Mouse (Mus musculus) fibroblast of lung, adult 2 months (primary cell): Measurements from ENCODE around the gene Gm13030.
"Not testable (repeated sequence)": the region's sequence is repeated elsewhere in the genome, so short reads cannot be mapped to it uniquely, and the experiment has no call there.

Source experiments
- DNase-seq: peaks from one replicate; pipeline ENCODE4 v3.0.0-alpha.2; 2011; ENCODE audit warnings: low read depth

The Gm13030 gene

GRCm38 (mm10) chr4:138865991-138866390 is 7.8 kb downstream of the Gm13030 start:
- DNase-seq, result no peak

GRCm38 (mm10) chr4:138865092-138865491 is 8.7 kb downstream of the Gm13030 start:
- no peak for DNase-seq

- no peak for DNase-seq
Measured at GRCm38 (mm10) chr4:138863344-138863998, 10.3 kb downstream of the Gm13030 start, which contains the start of gene Pla2g5. Gene Pla2g5 (minus strand): TSS chr4:138863482.

GRCm38 (mm10) chr4:138859728-138860127 is 14.0 kb downstream of the Gm13030 start:
- no peak for DNase-seq

- no peak for DNase-seq
Measured at GRCm38 (mm10) chr4:138859245-138859644, 14.5 kb downstream of the Gm13030 start.

GRCm38 (mm10) chr4:138858446-138858845 is 15.3 kb downstream of the Gm13030 start:
- no peak for DNase-seq

GRCm38 (mm10) chr4:138857576-138857975 is 16.2 kb downstream of the Gm13030 start:
- DNase-seq, result no peak

GRCm38 (mm10) chr4:138856491-138856890 is 17.3 kb downstream of the Gm13030 start:
- no peak for DNase-seq

GRCm38 (mm10) chr4:138855092-138855632 is 18.6 kb downstream of the Gm13030 start:
- no peak for DNase-seq

GRCm38 (mm10) chr4:138852961-138853360 is 20.8 kb downstream of the Gm13030 start:
- DNase-seq, result no peak

GRCm38 (mm10) chr4:138851463-138851862 is 22.3 kb downstream of the Gm13030 start:
- DNase-seq, result no peak

GRCm38 (mm10) chr4:138841386-138841785 is 32.4 kb downstream of the Gm13030 start:
- DNase-seq, result no peak

GRCm38 (mm10) chr4:138840726-138841125 is 33.0 kb downstream of the Gm13030 start:
- no peak for DNase-seq

GRCm38 (mm10) chr4:138839806-138840205 is 34.0 kb downstream of the Gm13030 start:
- DNase-seq, result no peak

GRCm38 (mm10) chr4:138827147-138827546 is 46.6 kb downstream of the Gm13030 start:
- no peak for DNase-seq

GRCm38 (mm10) chr4:138825751-138826567 is 47.8 kb downstream of the Gm13030 start:
- DNase-seq, result no peak

- no peak for DNase-seq
Measured at GRCm38 (mm10) chr4:138824660-138825059, 49.1 kb downstream of the Gm13030 start.

GRCm38 (mm10) chr4:138824161-138824560 is 49.6 kb downstream of the Gm13030 start:
- not testable (repeated sequence) for DNase-seq

GRCm38 (mm10) chr4:138821036-138821435 is 52.7 kb downstream of the Gm13030 start:
- DNase-seq, result no peak
